Mouse (Mus musculus) lung, embryonic 14.5 days (tissue): ENCODE data around the gene Bzw1. TPM values are rescaled to one million over a fixed set of nuclear protein-coding genes. Genes with fewer than 3 reads are reported as not detected.

Experiments
- ATAC-seq: fragments of 200-750 bp; cut with Nextera tagmentation; 2 replicates; pipeline ENCODE4 v1.8.0; 2017; ENCODE audit warnings: mild to moderate bottlenecking, moderate TSS enrichment, moderate library complexity; ENCODE audit not compliant: insufficient read depth
- DNase-seq: peaks from one replicate; pipeline ENCODE4 v3.0.0-alpha.2; 2015
- H3K27ac ChIP-seq: fragments of 300-500 bp; sonication (generic); 2 replicates; pipeline ENCODE4 v1.5.1; 2014; ENCODE audit warnings: low read depth, mild to moderate bottlenecking, moderate library complexity
- H3K27me3 ChIP-seq: fragments of 300-500 bp; sonication (generic); 2 replicates; pipeline ENCODE4 v1.6.1; 2014; ENCODE audit warnings: low read length, control low read depth; ENCODE audit not compliant: insufficient read depth
- H3K36me3 ChIP-seq: fragments of 300-500 bp; sonication (generic); 2 replicates; pipeline ENCODE4 v1.6.1; 2014; ENCODE audit warnings: control low read depth; ENCODE audit not compliant: insufficient read depth
- H3K4me1 ChIP-seq: fragments of 300-500 bp; sonication (generic); 2 replicates; pipeline ENCODE4 v1.6.1; 2014; ENCODE audit warnings: antibody characterized with exemption, control low read depth; ENCODE audit not compliant: insufficient read depth
- H3K4me2 ChIP-seq: fragments of 300-500 bp; sonication (generic); 2 replicates; pipeline ENCODE4 v1.6.1; 2014; ENCODE audit warnings: mild to moderate bottlenecking
- H3K4me3 ChIP-seq: fragments of 300-500 bp; sonication (generic); 2 replicates; pipeline ENCODE4 v1.5.1; 2014; ENCODE audit warnings: low read depth, low read length
- H3K9ac ChIP-seq: fragments of 300-500 bp; sonication (generic); 2 replicates; pipeline ENCODE4 v1.6.1; 2014
- H3K9me3 ChIP-seq: fragments of 300-500 bp; sonication (generic); 2 replicates; pipeline ENCODE4 v1.6.1; 2016; ENCODE audit warnings: low read depth, low read length, control low read depth
- CTCF ChIP-seq: IDR thresholded peaks from 2 replicates; pipeline ENCODE4 v1.5.1; 2016; ENCODE audit warnings: antibody characterized with exemption, low read depth
- WGBS: fragments of 180-500 bp; shearing (Covaris S2); extraction: QIAGEN DNeasy Blood & Tissue Kit; methylation state at CpG from one replicate; pipeline ENCODE4 v1.1.7; 2014; 5-methylcytosine and 5-hydroxymethylcytosine counted together
- polyA plus RNA-seq: library from polyadenylated mRNA; unstranded; fragments of >200 nt; fragmentation: Nextera tagmentation; extraction: Ambion mirVana; gene quantifications from 2 replicates; pipeline ENCODE4 v1.2.1, GENCODE M21; 2014

Gene Bzw1
- polyA plus RNA-seq, 1 experiment from 2014 or later = 406 TPM

GRCm38 (mm10) chr1:58423371-58424248, 30.9 kb downstream of the Bzw1 start, which contains the start of gene Clk1:
Gene Clk1, minus strand, starts transcription at chr1:58424066.
- Histone ChIP-seq H3K27ac (peak within 1 kb of the TSS; percentile 100), H3K9ac (peak within 1 kb of the TSS; percentile 100), H3K27me3 (no peaks in the 10 kb centered on the region), H3K4me1 (peaks cover 9% of the 10 kb centered on the region; the same call in 1 of the 2 replicates), H3K9me3 (no peaks in the 10 kb centered on the region), H3K4me2 (peak within 1 kb of the TSS; percentile 83), H3K4me3 (peak within 1 kb of the TSS; percentile 100), H3K36me3 (peaks cover 30% of the 10 kb centered on the region)
- no peak for TF ChIP-seq CTCF
- DNase-seq = peak; percentile 98
- ATAC-seq = peak; percentile 94
- under 1% methylated on average over 79 of the region's 79 CpGs for WGBS

GRCm38 (mm10) chr1:58424551-58424950, 31.9 kb downstream of the Bzw1 start:
- H3K27me3 ChIP-seq = no peaks in the 10 kb centered on the region
- H3K4me2 ChIP-seq = no peak overlapping the region; the same call in 1 of the 2 replicates

GRCm38 (mm10) chr1:58444691-58445090, 52.0 kb downstream of the Bzw1 start:
- H3K36me3 ChIP-seq = peaks cover 39% of the 10 kb centered on the region
- H3K9me3 ChIP-seq = no peaks in the 10 kb centered on the region
- peak overlapping the region; percentile 70 for H3K4me3 ChIP-seq
- peak overlapping the region; percentile 76 for H3K4me2 ChIP-seq
- DNase-seq (no peak), ATAC-seq (no peak)
- TF ChIP-seq CTCF = no peak
- H3K27me3 ChIP-seq = no peaks in the 10 kb centered on the region
- peak overlapping the region; percentile 82 for H3K9ac ChIP-seq
- 7% methylated on average over 10 of the region's 10 CpGs for WGBS
- H3K27ac ChIP-seq = peak overlapping the region; percentile 93
- no peaks in the 10 kb centered on the region for H3K4me1 ChIP-seq

More at GRCm38 (mm10) chr1:58424551-58424950, 31.9 kb downstream of the Bzw1 start:
- Histone ChIP-seq H3K9ac (no peak overlapping the region), H3K4me3 (no peak overlapping the region), H3K9me3 (no peaks in the 10 kb centered on the region), H3K27ac (no peak overlapping the region), H3K36me3 (peaks cover 21% of the 10 kb centered on the region), H3K4me1 (peaks cover 9% of the 10 kb centered on the region; the same call in 1 of the 2 replicates)
- TF ChIP-seq CTCF = no peak
- ATAC-seq (no peak), DNase-seq (no peak)
- WGBS = 84% methylated on average over 3 of the region's 3 CpGs

GRCm38 (mm10) chr1:58445143-58445722, 52.5 kb downstream of the Bzw1 start, which contains the start of the genes Nif3l1 and Ppil3:
Gene Nif3l1, plus strand, starts transcription at chr1:58445151.
Gene Ppil3, minus strand, starts transcription at chr1:58445486.
- TF ChIP-seq CTCF = peak; percentile 32; the same call in 1 of the 2 replicates
- under 1% methylated on average over 33 of the region's 33 CpGs for WGBS

GRCm38 (mm10) chr1:58445861-58446260, 53.2 kb downstream of the Bzw1 start:
- H3K4me3 ChIP-seq = peak overlapping the region; percentile 70
- peak overlapping the region; percentile 93 for H3K27ac ChIP-seq
- no peak for DNase-seq
- peak overlapping the region; percentile 82 for H3K9ac ChIP-seq
- H3K9me3 ChIP-seq = no peaks in the 10 kb centered on the region
- no peaks in the 10 kb centered on the region for H3K27me3 ChIP-seq
- peaks cover 34% of the 10 kb centered on the region for H3K36me3 ChIP-seq
- ATAC-seq = no peak
- H3K4me2 ChIP-seq = peak overlapping the region; percentile 76
- no peaks in the 10 kb centered on the region for H3K4me1 ChIP-seq
- WGBS = 3% methylated on average over 11 of the region's 11 CpGs
- TF ChIP-seq CTCF = no peak

More at GRCm38 (mm10) chr1:58445143-58445722, 52.5 kb downstream of the Bzw1 start, which contains the start of the genes Nif3l1 and Ppil3:
- Histone ChIP-seq H3K27me3 (no peaks in the 10 kb centered on the region), H3K9ac (peak within 1 kb of the TSS; percentile 82), H3K27ac (peak within 1 kb of the TSS; percentile 93), H3K36me3 (peaks cover 34% of the 10 kb centered on the region), H3K4me1 (no peaks in the 10 kb centered on the region), H3K4me2 (peak within 1 kb of the TSS; percentile 76), H3K4me3 (peak within 1 kb of the TSS; percentile 70), H3K9me3 (no peaks in the 10 kb centered on the region)
- ATAC-seq (peak; percentile 96), DNase-seq (peak; percentile 94)

- WGBS = 92% methylated on average over 7 of the region's 7 CpGs
- no peaks in the 10 kb centered on the region for H3K27me3 ChIP-seq
- H3K27ac ChIP-seq = no peak overlapping the region
- no peak for DNase-seq
- TF ChIP-seq CTCF = no peak
- no peak overlapping the region for H3K4me2 ChIP-seq
- H3K9me3 ChIP-seq = no peaks in the 10 kb centered on the region
- ATAC-seq = no peak
- H3K9ac ChIP-seq = no peak overlapping the region
- no peak overlapping the region for H3K4me3 ChIP-seq
- H3K36me3 ChIP-seq = peaks cover 36% of the 10 kb centered on the region
- H3K4me1 ChIP-seq = no peaks in the 10 kb centered on the region
Measured at GRCm38 (mm10) chr1:58447766-58448165, 55.1 kb downstream of the Bzw1 start.

GRCm38 (mm10) chr1:58448396-58448795, 55.7 kb downstream of the Bzw1 start:
- no peak overlapping the region for H3K4me3 ChIP-seq
- H3K36me3 ChIP-seq = peaks cover 42% of the 10 kb centered on the region

More at GRCm38 (mm10) chr1:58448396-58448795, 55.7 kb downstream of the Bzw1 start:
- 76% methylated on average over 7 of the region's 7 CpGs for WGBS
- Histone ChIP-seq H3K27me3 (no peaks in the 10 kb centered on the region), H3K27ac (no peak overlapping the region), H3K9me3 (no peaks in the 10 kb centered on the region), H3K9ac (no peak overlapping the region), H3K4me1 (no peaks in the 10 kb centered on the region), H3K4me2 (no peak overlapping the region)
- DNase-seq (no peak), ATAC-seq (no peak)
- TF ChIP-seq CTCF = no peak
